Mouse (Mus musculus) spleen, postnatal 14 days (tissue): ENCODE results near the gene 1700017D01Rik.

Source experiments
- DNase-seq, 2 experiments: peaks; one replicate each; pipeline ENCODE4 v3.0.0; 2021 to 2022; ENCODE audit warnings: low spot score in 2 of 2

1700017D01Rik gene

GRCm38 (mm10) chr19:11048009-11048408 lies 82.7 kb downstream of the 1700017D01Rik start:
- no peak for DNase-seq
